Mouse (Mus musculus): Measurements from ENCODE around the gene Tmem14a.
"Not testable (repeated sequence)": the region's sequence is repeated elsewhere in the genome, so short reads cannot be mapped to it uniquely, and the experiment has no call there.

The Tmem14a gene

DNA sequence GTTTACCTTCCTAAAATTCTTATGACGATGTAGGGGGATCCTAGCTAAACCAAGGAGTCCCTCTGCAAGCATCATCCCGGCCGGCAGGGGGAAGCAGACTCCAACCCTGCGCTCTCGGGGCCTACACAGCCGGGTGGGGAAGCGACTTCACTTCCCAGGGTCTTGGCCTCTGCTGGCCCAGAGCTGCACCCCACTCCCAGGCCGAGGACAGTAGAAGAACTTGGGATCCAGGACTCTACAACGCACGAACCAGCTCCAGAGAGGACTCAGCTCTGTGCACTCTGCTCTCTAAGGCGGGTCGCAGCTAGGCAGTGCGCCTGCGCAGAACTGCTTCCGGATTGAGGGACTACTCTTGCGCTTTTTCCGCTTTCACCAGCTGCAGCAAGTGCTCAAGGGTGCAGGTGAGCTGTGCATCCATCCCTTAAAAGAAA lies at the start of gene Tmem14a:
Gene Tmem14a (plus strand): TSS at position 87 of the 431 bp plus-strand sequence.
- peak; percentile 89 to 90 for DNase-seq (ENCODE audit: low spot score in 2 of 2)

DNA sequence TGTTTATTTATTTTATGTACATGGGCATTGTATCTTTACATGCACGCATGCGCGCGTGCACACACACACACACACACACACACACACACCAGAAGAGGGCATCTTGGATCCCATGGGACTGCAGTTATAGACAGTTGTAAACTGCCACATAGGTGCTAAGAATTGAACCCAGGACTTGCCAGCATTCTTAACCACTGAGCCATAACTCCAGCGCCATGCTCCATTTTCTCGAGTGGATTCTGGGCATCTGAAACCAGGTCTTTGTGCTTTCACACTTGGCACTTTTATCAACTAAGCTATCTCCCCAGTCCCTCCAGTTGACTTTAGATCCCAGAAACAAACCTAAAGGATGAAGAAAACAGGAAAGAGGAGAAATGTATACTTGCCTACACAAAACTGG lies 33.2 kb upstream of the Tmem14a start:
- DNase-seq (ENCODE audit: low spot score in 2 of 2), result no peak

DNA sequence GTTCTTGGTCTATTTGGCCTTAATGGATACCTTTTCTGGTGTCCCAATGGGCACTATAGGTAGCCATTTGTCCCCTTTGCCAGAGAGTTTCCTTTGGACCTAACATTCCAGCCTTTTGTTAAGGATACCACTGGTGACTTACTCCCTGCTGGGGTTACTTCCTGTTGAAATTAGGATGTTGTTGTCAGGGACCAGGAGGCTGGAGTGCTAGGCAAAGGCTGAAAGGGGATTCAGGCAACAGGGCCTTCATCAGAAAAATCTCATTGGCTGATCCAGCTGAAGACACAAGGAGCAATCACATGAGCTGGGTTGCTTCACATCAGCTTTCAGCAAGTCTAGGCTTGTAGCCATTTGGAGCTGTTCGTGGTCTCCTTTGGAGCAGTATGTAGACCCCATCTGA lies 12.1 kb upstream of the Tmem14a start:
- no peak for DNase-seq (ENCODE audit: low spot score in 2 of 2)

DNA sequence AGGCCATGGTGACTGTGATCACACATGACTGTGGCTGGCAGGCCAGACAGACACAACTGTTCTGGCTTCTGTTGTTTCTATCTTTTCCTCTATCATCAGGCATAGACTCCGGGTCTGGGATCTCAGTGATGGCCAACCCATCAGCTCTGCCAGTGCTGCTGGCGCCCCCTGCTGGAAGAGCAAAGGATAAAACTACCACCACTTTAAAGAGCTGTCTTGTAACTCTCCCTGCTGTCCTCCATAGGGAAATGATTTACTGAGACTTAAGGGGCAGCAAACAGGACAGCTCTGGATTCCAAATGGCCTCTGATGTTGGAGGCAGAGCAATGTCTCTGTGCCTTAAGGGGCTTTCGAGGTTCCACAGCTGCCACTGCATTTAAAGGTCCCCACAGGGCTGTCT lies 4.8 kb upstream of the Tmem14a start:
- not testable (repeated sequence) for DNase-seq (ENCODE audit: low spot score in 2 of 2)

DNA sequence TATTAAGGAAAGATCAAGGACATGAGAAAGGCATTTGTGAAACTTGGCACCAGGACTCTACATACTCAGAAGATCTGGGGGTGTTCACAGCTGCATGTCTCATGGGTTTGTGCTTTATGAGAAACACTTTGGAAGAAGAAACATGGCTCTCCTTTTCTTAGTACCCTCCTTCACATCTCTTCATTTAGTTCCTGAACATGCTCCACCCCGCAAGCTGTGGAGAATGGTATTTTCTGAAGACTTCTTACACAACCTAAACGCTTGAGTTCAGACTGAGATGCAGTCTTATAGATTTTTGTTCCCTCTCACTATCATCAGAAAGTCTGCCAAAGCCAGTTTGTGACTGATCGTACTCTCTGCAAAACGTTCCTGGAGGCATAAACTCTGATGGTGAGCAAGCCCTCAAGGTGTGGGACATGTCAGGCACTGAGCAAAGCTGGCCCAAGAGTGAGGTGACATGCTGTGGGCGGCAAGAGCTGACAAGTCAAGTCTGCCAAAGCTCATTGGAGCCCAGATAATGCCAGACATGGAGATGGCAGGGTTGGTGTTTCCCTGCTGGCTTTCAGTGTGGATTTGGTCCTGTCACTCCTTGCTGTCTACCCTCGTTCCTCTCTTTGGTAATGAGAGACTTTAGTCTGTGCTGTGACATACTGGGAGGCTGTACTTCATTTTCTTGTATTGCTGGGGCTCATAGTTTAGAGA lies 4.2 kb upstream of the Tmem14a start:
- not testable (repeated sequence) for DNase-seq (ENCODE audit: low spot score in 2 of 2)

DNA sequence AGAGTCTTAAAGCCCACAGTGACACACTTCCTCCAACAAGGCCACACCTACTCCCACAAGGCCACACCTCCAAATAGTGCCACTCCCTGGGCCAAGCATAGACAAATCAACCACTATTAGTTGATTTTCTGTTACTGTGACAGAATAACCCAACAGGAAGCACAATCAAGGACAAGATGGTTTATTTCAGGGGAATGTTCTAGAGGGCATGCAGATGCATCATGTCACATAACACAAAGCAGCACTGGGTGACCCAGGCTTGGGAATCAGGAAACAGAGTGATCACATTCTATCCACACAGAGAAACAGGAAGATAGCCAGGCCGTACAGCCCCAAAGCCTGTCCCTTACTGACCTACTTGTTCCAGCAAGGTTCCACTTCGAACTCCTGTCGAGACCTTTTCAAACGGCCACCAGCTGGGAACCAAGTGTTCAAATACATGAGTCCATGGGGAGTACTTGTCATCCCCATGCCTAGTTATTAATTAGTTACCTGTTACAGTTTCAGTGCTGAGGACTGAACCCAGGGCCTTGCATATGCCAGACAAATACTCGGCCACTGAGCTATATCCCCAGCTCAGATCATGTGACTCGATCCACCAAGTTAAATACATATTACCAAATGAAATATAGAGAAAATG lies 9.5 kb downstream of the Tmem14a start:
- DNase-seq (ENCODE audit: low spot score in 2 of 2), result no peak

DNA sequence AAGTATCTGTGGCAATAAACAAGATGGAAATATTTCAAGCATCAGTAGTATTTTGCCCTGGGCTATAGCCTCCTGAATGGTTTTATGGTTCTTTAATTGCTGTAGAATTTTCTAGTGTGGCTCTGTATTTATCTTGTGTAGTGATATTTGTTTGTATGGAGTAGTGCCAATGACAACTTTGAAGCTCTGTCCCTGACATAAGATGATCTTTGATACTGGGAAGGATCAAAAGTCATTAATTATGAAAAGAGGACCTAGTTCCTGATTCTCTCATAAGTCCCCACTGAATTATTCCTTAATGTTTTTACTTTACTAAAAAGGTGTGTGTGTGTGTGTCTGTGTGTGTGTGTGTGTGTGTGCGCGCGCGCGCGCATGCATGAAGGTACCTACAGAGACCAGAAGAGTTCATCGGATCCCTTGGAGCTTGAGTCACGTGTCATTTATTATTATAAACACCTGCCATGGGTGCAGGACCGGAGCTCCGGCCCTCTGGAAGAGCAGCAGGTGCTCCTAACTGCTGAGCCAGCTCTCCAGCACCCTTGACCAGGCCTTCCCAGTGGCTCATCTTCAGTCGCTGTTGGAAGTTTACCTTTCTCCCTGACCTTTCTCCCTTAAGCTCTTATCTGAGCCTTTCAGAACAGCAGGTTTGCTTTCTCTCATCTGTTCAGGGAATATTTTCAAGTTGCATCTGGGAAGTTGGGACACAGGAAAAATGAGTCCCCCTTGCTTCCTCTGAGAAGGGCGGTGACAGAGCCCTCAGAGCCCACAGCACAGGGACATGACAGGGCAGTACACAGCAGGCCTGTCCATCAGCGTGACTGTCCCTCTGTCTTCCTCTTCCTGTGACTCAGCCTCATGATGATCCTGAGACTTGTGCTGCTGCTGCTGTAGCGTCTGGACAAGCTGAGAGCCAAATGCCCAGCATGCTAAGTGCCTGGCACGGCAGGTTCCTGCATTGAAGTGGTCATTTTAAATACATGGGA lies 10.7 kb downstream of the Tmem14a start:
- not testable (repeated sequence) for DNase-seq (ENCODE audit: low spot score in 2 of 2)

DNA sequence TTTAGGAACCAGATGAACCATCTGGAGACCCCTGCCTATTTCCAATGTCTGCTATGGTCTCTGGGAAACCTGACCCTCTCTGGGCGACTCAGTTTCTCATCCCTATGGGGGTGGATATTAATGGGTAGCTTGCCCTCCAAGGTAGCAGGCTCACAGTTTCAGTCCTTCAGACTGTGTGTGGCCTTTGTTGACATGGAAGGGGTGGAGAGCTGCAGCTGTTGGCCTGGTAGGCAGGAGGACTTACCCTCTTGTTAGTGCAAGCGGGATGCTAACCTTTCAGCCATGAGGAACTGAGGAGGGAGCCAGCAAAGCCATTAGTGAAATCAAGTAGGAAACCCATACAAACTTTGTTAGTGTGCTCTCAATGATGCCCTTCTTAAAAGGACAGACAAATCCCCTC lies 12.0 kb downstream of the Tmem14a start:
- DNase-seq (ENCODE audit: low spot score in 2 of 2), result no peak

DNA sequence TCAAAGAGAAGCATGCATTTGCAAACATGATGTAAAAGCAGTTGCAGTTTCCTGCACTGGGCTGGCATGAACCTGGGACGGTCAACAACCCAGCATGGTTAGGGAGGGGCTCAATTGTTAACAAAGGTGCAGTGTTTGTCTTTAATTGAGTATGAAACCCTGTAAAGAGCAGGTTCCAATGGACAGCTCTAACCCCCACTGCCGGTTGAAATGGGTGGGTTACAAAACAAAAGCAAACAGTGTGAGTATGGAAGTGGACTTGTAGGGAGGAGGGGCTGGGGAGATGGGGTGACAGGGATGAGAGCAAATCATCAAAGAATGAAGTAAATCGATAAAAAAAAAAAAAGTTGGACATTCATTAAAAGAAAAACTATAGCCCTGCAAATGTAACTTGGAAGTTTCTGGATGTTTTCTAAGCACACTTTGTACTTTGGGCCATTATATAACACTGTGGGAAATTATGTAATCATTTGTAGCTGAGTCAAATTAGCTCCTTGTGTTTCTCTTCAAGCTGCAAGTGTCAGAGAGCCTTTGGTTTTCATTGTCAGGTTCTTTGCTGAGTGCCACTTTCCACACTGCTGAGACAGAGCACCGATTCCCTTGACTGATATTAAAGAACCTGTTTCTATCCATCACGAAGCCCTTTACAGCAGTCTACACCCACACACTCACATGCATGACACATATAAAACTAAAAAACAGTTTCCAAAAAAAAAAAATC lies 13.5 kb downstream of the Tmem14a start:
- no peak for DNase-seq (ENCODE audit: low spot score in 2 of 2)

DNA sequence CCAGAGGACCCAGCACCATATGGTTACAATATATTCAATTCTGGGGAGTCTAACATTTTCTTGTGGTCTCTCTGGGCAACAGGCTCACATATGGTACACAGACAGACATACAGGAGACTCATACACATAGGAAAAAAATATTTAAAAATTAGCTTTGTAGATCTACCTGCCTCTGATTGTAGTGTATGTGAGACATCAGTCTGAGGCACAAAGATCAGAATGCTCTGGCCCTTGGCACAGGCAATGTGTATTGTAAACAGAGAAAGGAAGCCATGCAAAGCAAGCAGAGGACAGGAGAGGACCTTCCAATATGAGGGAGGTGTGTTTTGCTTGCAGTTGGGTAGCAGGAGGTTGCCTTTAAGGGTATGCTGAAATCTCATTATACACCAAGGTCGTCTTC lies 14.1 kb downstream of the Tmem14a start:
- DNase-seq (ENCODE audit: low spot score in 2 of 2), result no peak

DNA sequence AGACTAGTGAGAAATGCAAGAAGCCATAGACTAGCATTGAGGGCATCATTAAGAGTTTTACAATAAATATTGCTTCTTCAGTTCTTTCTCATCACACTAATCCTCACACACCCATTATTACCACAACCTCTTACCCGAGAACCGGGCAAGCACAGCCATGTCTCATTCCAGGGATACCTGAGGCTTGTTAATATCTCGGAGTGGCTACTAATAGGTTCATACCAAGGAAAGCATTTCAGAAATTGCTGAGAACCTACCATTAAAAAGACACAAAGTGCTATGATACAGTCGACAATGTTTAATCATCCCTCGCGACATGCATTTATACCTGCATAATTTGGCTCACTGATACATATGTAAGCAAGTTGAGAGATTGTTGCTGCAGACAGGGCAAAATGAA lies 17.0 kb downstream of the Tmem14a start:
- DNase-seq (ENCODE audit: low spot score in 2 of 2), result no peak

DNA sequence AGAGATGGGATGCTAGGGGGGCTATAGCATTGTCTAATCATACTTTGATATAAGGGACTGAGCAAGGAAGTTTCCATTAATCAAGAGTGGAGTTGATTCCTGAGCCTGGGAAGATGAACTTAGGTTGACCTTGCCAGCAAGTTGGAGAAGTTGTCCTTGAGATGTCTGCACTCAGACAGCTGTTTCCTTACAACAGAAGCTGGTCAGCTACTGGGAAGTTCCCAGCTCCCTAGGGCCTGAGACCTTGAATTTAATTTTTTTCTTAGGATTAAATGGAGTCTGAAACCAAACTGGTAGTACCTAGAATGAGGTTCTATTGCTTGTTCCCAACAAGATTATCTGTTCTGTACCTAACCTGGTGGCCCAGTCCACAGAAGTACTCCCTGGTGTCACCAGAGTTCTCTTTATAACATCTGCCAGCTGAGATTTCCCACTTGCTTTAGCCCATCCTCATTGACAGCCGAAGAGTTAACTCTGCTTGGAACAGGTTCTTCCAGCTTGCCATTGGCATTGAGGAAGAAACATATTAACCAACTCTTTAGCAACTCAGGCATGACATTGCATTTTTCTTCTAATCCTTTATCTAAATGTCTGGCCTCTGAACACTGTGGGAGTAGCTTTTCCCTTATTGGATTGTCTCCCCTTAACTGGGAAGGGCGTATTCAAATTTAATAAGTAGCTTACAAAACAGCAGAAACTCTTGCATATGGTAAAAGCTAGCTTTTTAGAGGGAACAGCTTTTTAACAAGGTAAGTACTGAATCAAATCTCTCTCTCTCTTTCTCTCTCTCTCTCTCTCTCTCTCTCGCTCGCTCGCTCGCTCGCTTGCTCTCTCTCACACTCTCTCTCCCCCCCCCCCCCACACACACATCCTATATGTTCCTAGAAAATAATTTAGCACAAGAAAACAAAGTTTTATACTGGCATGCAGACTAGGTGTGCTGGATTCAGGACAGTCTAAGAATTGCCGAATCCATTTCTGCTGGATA lies 21.8 kb downstream of the Tmem14a start, which contains the start of gene Gsta3:
Gene Gsta3 (plus strand): TSS at position 679 of the 988 bp plus-strand sequence.
- no peak for DNase-seq (ENCODE audit: low spot score in 2 of 2)

DNA sequence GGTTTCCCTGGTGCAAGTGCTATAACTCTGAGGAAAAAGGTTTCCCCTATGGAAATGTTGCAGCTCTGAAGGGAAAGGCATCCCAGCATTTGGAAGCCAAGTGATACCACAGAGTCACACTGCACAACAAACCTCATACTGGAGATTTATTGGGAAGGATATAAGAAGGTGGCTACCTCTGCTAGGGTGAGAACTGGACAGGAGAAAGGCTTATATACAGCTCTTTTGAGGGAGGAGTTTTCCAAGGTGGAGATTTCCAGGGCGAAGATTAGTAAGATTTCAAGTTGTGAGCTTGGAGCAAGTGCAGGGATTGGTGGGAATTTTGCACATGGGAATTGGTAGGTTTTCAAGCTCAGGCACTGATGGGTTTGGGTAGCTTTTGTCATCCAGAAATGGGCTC lies 22.7 kb downstream of the Tmem14a start:
- DNase-seq (ENCODE audit: low spot score in 2 of 2), result no peak

DNA sequence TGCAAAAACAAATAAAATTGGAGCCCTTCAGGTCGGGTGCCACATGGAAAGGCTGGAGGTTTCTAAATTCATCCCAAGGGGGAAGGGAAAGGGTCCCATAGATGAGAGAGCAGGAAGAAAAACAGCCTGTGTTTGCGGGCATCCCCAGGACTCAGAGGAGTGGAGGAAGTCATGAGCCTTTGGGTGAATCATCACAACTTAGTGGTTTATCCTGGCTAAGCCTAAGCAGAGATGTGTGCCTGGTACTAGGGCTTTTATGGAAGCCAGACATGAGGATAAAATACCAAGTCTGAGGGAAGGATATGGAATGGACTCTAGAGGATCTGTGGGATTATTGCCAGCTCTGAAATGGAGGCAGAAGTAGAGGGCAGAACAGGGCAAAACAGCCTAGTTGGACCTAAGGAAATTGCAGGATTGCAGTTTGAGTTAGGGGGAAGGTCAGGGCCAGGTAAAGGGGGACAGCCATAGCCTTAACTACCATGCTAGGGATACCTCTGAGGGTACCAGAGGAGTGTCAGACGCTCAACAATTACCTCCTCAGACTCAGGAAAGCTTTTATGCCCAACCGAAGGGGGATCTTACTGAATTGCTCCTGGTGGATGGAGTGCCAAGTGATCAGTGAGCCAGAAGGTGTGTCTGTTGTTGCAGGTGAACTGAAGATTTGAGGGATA lies 26.1 kb downstream of the Tmem14a start:
- DNase-seq (ENCODE audit: low spot score in 2 of 2), result no peak

DNA sequence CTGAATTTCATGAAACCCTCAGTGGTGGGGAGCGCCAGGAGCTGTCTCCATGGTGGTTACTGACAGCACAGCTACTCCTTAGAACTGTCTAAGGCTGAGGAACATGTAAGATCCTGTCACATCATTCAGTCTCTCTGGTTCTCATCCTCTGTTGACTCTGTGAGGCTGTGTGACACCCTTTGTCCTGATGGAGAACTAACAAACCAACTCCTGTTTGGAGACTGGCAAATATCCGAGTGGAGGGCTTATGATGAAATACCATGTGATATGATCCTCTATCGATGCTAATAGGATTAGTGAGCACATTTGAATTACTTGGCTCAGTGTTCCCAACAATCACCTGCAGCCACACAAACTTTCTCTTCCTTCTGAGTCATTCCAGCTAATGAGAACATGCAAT lies 27.8 kb downstream of the Tmem14a start:
- no peak for DNase-seq (ENCODE audit: low spot score in 2 of 2)

DNA sequence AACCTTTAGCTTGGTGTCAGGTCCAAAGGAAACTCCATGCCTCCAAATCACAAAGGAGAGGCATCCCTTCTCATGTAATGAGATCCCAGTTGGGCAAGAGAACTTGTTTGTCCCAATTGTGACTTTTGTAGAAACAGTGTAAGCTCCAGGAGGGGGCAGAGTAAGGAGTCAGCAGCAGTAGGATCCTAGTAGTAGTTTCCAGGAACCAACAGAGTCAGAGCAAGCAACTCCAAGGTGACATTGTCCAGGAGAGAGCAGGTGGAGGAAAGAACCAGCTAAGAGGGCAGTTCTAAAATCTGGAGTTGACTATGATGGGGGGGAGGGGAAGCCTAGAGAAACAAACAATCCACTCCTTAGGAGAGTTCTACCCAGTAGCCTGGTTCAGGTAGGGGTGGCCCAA lies 29.5 kb downstream of the Tmem14a start:
- no peak for DNase-seq (ENCODE audit: low spot score in 2 of 2)

DNA sequence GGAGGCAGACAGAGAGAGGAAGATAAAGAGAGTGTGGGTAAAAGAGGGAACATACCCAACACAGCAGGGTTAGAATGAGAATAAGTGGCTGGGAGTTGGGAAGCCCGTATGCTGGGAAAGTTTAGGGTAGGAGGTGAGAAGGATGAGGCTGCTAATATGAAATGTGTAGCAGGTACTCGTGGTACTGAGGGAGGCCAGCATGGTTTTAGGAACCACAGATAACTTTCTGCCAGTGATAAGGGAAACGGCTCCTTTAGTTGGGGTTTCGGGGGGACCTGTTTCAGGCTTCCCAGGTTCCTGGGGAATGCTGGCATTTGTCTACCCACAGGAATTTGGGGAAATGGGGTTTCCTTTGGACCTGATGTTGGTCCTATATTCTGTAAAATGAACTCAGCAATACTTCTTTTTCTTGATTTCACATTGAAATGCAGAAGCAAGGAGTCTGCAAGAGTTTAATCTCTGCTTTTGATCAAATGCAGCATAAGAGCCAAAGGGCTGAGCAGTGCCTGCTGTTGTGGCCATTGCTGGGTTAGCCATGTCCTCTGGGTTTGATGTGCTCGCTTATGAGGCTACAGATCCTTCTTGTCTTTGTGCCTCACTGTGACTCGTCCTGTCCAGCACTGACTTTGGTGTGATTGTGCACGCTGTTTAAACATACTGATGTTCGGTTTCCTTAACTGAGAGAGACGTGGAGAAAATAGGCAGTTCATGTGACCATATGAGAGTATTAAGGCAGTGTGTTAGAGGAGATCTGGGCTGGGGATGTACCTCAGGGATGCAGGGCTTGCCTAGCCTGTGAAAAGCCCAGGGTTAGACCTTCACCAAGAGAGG lies 30.4 kb downstream of the Tmem14a start:
- DNase-seq (ENCODE audit: low spot score in 2 of 2), result no peak

DNA sequence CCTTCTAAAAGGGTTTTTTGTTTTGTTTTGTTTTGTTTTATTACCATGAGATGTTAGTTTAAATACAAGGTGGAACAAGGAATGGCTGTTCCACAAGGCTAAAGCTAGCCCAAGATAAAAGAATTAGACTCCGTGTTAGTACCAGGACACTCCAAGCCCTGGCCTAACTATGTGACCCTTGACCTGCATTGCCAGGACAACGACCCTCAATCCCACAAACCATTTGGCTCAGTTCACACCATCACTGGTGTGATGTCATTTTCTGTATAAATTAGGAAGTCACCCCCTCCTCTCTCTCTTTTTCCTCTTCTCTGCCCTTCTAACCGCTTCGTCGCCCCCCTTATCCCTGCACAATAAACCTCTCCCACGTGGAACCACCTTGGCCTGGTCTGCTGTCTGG lies 33.3 kb downstream of the Tmem14a start:
- DNase-seq (ENCODE audit: low spot score in 2 of 2), result no peak

Data from spleen, postnatal 36 days (tissue).